Mouse (Mus musculus) embryonic fibroblast, embryonic 13.5 days (primary cell): ENCODE results near the gene Trim61.

Source experiments
- CTCF ChIP-seq: IDR thresholded peaks from 2 replicates; pipeline ENCODE4 v1.5.1; 2011; ENCODE audit warnings: mild to moderate bottlenecking, control low read depth, low read length, moderate library complexity, borderline replicate concordance; ENCODE audit not compliant: insufficient read depth
- POLR2A ChIP-seq: IDR thresholded peaks from 2 replicates; pipeline ENCODE4 v1.6.1; 2011; ENCODE audit warnings: low read depth, mild to moderate bottlenecking, control low read depth, low read length, moderate library complexity

GRCm38 (mm10) chr8:65030735-65031485 is 12.6 kb upstream of the Trim61 start:
- no peak for TF ChIP-seq CTCF
- TF ChIP-seq POLR2A = no peak
